Mouse (Mus musculus) forebrain, postnatal 0 days (tissue): ENCODE measurements at regions not wholly inside any gene's neighbourhood (a gene's known extent, or its start where the extent isn't known, plus 50 kb on each side); places are given as distances from the start of the nearest gene placed in this dataset.
A peak's percentile ranks its signal among the peaks of the same experiment; 100 is the strongest.

Experiments
- ATAC-seq: fragments of 200-750 bp; cut with Nextera tagmentation; 2 replicates; pipeline ENCODE4 v1.8.0; 2017; ENCODE audit warnings: mild to moderate bottlenecking, moderate library complexity
- DNase-seq: peaks from one replicate; pipeline ENCODE4 v3.0.0-alpha.2; 2015
- H3K27ac ChIP-seq: fragments of 300-500 bp; sonication (generic); 2 replicates; pipeline ENCODE4 v1.5.1; 2014; ENCODE audit warnings: low read depth, mild to moderate bottlenecking, antibody characterized with exemption, low read length, moderate library complexity, mixed read lengths
- H3K27me3 ChIP-seq: fragments of 300-500 bp; sonication (generic); 2 replicates; pipeline ENCODE4 v1.6.1; 2014; ENCODE audit warnings: mild to moderate bottlenecking, low read length, mixed read lengths; ENCODE audit not compliant: insufficient read depth
- H3K36me3 ChIP-seq: fragments of 300-500 bp; sonication (generic); 2 replicates; pipeline ENCODE4 v1.6.1; 2014; ENCODE audit warnings: mild to moderate bottlenecking, moderate library complexity; ENCODE audit not compliant: insufficient read depth
- H3K4me1 ChIP-seq: fragments of 300-500 bp; sonication (generic); 2 replicates; pipeline ENCODE4 v1.6.1; 2014; ENCODE audit warnings: antibody characterized with exemption; ENCODE audit not compliant: insufficient read depth
- H3K4me2 ChIP-seq: fragments of 300-500 bp; sonication (generic); 2 replicates; pipeline ENCODE4 v1.6.1; 2014; ENCODE audit warnings: low read depth, mild to moderate bottlenecking, moderate library complexity
- H3K4me3 ChIP-seq: fragments of 300-500 bp; sonication (generic); 2 replicates; pipeline ENCODE4 v1.5.1; 2014; ENCODE audit warnings: low read depth, low read length, mixed read lengths
- H3K9ac ChIP-seq: fragments of 300-500 bp; sonication (generic); 2 replicates; pipeline ENCODE4 v1.6.1; 2014; ENCODE audit warnings: mild to moderate bottlenecking
- H3K9me3 ChIP-seq: fragments of 300-500 bp; sonication (generic); 2 replicates; pipeline ENCODE4 v1.6.1; 2016; ENCODE audit warnings: low read length
- CTCF ChIP-seq: sonication (generic); IDR thresholded peaks from 2 replicates; pipeline ENCODE4 v1.5.1; 2016; ENCODE audit warnings: antibody characterized with exemption, control low read depth, low read depth
- WGBS: fragments of 180-500 bp; shearing (Covaris S2); extraction: QIAGEN DNeasy Blood & Tissue Kit; methylation state at CpG from one replicate; pipeline ENCODE4 v1.1.7; 2014; 5-methylcytosine and 5-hydroxymethylcytosine counted together

DNA sequence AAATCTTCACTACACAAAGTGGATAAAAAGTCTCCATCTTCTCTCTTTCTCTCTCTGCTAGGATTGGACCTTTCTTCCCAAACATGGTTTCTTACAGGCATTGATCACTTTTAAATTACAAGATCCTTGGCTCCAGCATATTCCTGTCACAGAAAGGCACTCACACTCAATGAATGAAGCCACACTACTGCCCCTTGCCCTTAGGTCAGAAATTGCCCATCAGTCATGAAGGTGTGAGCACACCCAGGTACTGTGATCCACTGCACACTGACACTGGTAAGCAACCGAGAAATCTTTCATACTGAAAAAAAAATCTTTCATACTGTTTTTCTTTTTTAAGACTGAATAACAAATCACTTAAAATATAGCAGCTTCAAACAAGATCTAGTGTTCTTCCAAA is 235.9 kb downstream of the 4933412E24Rik start:
- Histone ChIP-seq H3K4me3 (no peak overlapping the region), H3K27ac (no peak overlapping the region), H3K27me3 (no peaks in the 10 kb centered on the region), H3K4me2 (no peak overlapping the region), H3K36me3 (no peaks in the 10 kb centered on the region), H3K4me1 (peaks cover 4% of the 10 kb centered on the region; the same call in 1 of the 2 replicates), H3K9me3 (no peaks in the 10 kb centered on the region), H3K9ac (no peak overlapping the region)
- DNase-seq (no peak), ATAC-seq (no peak)
- WGBS, result 87% methylated on average over 1 of the region's 1 CpGs
- no peak for TF ChIP-seq CTCF

DNA sequence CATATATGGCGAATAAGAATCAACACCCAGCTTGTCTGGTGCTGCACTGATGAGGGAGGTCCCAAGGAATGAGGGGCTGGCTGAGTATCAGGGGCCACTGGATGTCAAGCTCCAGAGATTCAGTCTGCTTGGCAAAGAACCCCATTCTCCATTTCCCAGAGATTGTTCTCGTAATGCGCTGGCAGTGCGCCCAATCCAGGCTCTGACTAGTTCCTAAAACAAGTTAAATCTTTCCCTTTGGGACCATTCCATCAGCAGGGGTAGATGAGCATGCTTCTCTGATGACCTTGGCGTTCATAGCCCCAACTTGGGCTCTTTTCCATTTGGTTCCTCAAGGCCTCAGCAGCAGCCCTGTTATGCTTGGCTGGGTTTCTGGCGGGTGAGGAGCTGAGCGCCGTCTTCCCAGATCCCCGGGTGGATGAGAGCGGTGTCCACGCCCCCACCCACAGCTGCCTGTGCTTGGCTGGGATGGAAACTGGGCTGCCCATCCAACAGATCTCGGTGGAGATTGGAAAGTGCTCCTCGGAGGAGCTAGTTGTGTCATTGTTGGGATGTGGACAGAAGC is 239.0 kb downstream of the 4933412E24Rik start:
- 65% methylated on average over 13 of the region's 13 CpGs for WGBS
- ATAC-seq (peak; percentile 42), DNase-seq (peak; percentile 14)
- Histone ChIP-seq H3K4me1 (no peaks in the 10 kb centered on the region), H3K36me3 (no peaks in the 10 kb centered on the region), H3K4me3 (no peak overlapping the region), H3K27ac (no peak overlapping the region), H3K4me2 (no peak overlapping the region), H3K9me3 (no peaks in the 10 kb centered on the region), H3K27me3 (no peaks in the 10 kb centered on the region), H3K9ac (no peak overlapping the region)
- TF ChIP-seq CTCF, result no peak

- no peak for TF ChIP-seq CTCF
- 85% methylated on average over 3 of the region's 3 CpGs for WGBS
Measured at GRCm38 (mm10) chr15:59775781-59776180, 240.6 kb downstream of the 4933412E24Rik start.

DNA sequence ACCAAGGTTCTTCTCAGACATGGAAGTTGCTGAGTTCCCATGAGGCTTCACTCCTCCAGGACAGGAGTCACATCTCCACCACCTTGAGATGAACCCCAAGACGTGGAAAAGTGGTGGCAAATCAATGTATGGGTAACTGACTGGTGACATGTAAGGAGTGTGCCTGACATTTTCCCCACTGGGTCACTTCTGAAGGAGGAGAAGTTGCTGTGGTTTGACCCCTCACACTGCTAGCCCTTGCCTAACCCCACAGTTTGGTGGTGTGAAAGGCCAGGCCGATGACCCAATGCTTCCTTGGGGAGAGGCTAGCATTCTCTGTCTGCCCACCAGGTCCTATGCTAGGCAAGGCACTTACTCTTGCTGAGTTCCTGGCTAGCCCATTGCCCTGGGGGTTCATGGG is 242.4 kb downstream of the 4933412E24Rik start:
- WGBS, result 82% methylated on average over 2 of the region's 2 CpGs
- no peak for TF ChIP-seq CTCF
- no peaks in the 10 kb centered on the region for H3K36me3 ChIP-seq
- no peak for DNase-seq
- no peaks in the 10 kb centered on the region for H3K27me3 ChIP-seq
- no peak overlapping the region for H3K4me3 ChIP-seq
- no peaks in the 10 kb centered on the region for H3K4me1 ChIP-seq
- no peak overlapping the region for H3K27ac ChIP-seq
- H3K4me2 ChIP-seq, result no peak overlapping the region
- H3K9me3 ChIP-seq, result no peaks in the 10 kb centered on the region
- H3K9ac ChIP-seq, result no peak overlapping the region
- no peak for ATAC-seq

More at GRCm38 (mm10) chr15:59775781-59776180, 240.6 kb downstream of the 4933412E24Rik start:
- no peaks in the 10 kb centered on the region for H3K36me3 ChIP-seq
- H3K9me3 ChIP-seq, result no peaks in the 10 kb centered on the region
- H3K4me1 ChIP-seq, result no peaks in the 10 kb centered on the region
- no peak overlapping the region for H3K4me3 ChIP-seq
- ATAC-seq (no peak), DNase-seq (no peak)
- no peak overlapping the region for H3K4me2 ChIP-seq
- no peak overlapping the region for H3K27ac ChIP-seq
- no peak overlapping the region for H3K9ac ChIP-seq
- H3K27me3 ChIP-seq, result no peaks in the 10 kb centered on the region

- ATAC-seq, result no peak
- Histone ChIP-seq H3K9ac (no peak overlapping the region), H3K27ac (no peak overlapping the region), H3K27me3 (no peaks in the 10 kb centered on the region), H3K36me3 (no peaks in the 10 kb centered on the region), H3K4me3 (no peak overlapping the region), H3K9me3 (no peaks in the 10 kb centered on the region), H3K4me1 (no peaks in the 10 kb centered on the region), H3K4me2 (no peak overlapping the region)
- WGBS, result 98% methylated on average over 2 of the region's 2 CpGs
- DNase-seq, result no peak
- TF ChIP-seq CTCF, result no peak
Measured at GRCm38 (mm10) chr15:59772595-59772994, 243.8 kb downstream of the 4933412E24Rik start.

GRCm38 (mm10) chr15:59762061-59762460 is 254.4 kb downstream of the 4933412E24Rik start:
- no peak overlapping the region for H3K4me3 ChIP-seq
- no peak overlapping the region for H3K27ac ChIP-seq
- no peak overlapping the region for H3K9ac ChIP-seq
- DNase-seq (no peak), ATAC-seq (no peak)
- WGBS, result 95% methylated on average over 6 of the region's 6 CpGs
- no peaks in the 10 kb centered on the region for H3K27me3 ChIP-seq
- no peaks in the 10 kb centered on the region for H3K36me3 ChIP-seq
- no peak overlapping the region for H3K4me2 ChIP-seq
- no peaks in the 10 kb centered on the region for H3K9me3 ChIP-seq
- TF ChIP-seq CTCF, result no peak
- no peaks in the 10 kb centered on the region for H3K4me1 ChIP-seq

DNA sequence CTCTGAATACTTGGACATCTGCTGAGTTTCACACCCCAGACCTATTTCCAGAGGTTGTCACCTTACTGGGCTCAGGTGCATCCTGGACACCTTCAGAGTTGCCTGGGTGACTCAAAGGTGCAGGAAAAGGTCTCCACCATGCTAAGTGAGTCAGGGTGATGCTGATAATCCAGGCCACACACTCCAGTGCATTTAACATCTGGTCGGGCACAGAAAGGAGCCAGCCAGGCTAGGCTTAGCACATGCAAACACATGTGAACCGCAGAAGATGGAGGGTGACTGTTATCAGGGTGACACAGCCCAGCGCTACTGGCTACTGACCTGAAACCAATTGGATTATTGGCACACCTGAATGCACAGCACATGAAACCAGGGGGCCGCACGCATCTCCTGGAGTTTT is 255.9 kb downstream of the 4933412E24Rik start:
- Histone ChIP-seq H3K27me3 (no peaks in the 10 kb centered on the region), H3K4me3 (no peak overlapping the region), H3K4me2 (no peak overlapping the region), H3K27ac (no peak overlapping the region), H3K4me1 (no peaks in the 10 kb centered on the region), H3K9ac (no peak overlapping the region), H3K9me3 (no peaks in the 10 kb centered on the region), H3K36me3 (no peaks in the 10 kb centered on the region)
- DNase-seq, result no peak
- 95% methylated on average over 5 of the region's 5 CpGs for WGBS
- no peak for TF ChIP-seq CTCF
- no peak for ATAC-seq
